Mouse (Mus musculus) layer of hippocampus, adult 18-20 months (tissue): Measurements from ENCODE around the gene Tysnd1. TPM values are rescaled to one million over a fixed set of nuclear protein-coding genes. Genes with fewer than 3 reads are reported as not detected.

ENCODE experiments used
- DNase-seq, 2 experiments: peaks; one replicate each; pipeline ENCODE4 v3.0.0; 2022; ENCODE audit warnings: low spot score in 2 of 2
- total RNA-seq, 2 experiments: library from RNA; stranded (reverse); gene quantifications; 2 replicates each; pipeline ENCODE4 v1.2.3; 2021

Tysnd1 gene
- total RNA-seq, 2 experiments from 2014 or later, result 22.2 to 25.9 TPM

DNA sequence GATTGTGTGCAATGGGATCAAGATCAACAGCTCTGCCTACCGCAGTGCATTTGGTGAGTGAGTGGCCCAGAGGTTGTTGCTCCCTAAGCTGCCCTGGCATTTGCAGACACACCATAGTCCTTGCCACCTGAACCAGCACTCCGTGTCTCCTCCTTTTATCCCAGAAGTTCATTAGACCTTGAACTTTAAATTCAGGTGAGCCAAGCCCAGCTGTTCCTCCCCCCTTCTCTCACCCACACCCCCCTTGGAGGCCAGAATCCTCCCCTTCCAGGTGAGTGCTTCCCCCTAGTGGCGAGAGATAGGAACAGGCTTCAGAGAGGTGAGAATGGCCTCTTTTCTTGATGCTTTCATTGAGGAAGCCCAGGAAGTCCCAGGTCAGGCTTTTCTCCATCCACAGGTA, 39.1 kb downstream of the Tysnd1 start:
- DNase-seq, result no peak

DNA sequence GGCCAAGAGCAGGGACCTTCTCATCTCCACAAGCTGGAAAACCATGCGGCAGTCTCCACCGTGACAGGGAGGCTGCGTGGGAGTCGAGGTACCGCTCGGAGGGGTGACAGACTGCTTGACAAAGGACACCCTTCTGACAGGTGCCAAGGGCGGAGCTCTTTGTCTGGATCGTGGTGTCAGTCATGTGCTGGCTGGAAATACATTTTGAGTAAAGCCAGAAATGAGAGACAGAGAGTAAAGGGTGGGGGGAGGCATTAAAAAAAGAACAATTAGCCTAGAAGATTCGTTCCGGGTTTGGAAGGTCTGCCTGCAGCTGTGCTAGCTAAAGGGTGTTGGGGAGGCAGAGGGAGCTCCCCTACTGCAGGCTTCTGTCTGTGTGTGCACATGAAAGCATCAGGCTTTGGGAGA, 41.4 kb downstream of the Tysnd1 start:
- peak in 1 of 2 experiments; percentile 32 for DNase-seq

DNA sequence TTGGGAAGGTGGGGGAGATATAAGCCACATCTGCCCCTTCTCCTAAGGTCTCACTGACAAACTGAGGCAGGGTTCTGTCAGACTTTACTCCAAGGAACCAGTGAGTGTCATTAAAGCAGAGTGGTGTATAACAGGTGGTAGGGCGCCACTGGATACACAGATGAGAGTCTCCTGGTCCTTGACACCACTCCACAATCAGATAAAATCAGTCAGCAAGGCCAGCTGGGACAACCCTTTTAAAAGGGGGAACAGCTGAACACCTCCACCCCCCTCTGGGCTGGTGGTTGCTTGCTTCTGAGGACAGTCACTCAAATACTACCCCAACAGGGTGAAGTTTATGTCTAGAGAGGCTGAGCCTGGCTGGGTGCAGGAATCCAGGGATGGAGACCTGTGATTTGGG, 42.2 kb downstream of the Tysnd1 start:
- DNase-seq, result no peak

DNA sequence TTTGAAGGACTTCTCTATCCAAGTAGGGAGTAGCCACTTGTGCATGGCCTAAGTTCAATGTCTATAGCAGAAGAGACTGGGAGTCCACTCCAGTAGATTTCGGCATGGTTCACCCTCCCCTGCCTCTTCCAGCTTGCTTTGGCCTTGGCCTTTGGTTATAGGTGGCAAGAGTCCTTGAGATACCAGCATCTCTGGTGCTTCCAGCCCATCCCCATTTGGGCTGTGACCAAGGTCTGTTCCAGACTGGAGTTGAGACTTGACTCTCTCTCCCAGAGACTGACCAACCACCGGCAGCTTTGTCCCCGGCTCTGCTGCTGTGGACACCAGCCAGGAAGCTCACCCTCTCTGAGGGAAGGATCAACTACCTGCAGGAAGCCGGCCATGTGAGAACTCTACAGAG, 42.8 kb downstream of the Tysnd1 start:
- no peak for DNase-seq

DNA sequence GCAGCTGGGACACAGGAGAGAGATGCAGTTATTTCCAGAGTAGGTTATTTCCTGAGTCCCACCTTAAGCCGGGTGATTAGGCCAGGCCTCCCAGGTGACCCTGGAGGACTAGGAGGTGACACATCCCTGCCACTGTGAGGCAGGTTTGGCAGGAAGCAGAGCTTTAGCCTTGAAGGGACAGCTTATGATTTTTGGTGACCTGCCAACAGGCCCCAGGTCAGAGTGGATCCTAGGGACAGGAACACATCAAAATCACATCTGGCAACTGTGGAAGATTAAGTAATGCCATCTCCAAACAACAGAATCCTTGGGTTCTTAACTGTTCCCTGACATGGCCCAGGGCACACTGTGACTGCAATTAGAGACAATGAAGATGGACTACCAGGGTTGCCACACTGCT, 46.0 kb downstream of the Tysnd1 start:
- no peak for DNase-seq

DNA sequence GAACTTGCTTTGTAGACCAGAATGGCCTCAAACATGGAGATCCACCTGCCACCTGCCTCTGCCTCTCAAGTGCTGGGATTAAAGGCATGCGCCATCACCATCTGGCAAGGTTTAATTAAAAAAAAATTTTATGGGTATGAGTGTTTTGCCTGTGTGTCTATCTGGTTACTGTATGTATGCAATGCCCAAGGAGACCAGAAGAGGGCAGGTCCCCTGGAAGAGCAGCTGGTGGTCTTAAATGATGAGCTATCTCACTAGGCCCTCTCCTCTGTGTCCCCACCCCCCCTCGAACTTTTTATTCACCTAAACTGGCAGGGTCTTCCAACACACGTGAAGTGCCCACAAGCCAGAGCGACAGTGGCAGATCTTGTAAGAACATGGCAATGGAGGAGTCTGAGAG, 46.6 kb downstream of the Tysnd1 start:
- no peak for DNase-seq

DNA sequence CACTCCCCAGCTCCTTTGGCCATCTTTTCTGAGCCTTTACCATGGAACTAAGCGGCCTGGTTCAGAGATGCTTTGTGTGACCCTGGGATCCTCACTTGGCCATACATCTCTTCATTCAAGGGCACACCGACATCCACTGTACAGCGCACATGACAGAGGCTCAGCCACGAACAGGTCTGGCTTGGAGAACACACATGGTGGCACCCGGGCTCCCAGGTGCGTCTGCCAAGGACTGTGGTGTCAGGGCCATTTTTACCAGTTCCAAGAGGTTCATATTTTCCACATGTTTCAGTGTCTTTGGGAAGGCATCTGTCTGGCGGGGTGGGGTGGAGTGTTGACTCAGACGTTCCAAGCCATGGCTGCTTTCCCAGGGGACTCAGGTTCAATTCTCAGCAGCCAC, 47.0 kb downstream of the Tysnd1 start:
- no peak for DNase-seq

DNA sequence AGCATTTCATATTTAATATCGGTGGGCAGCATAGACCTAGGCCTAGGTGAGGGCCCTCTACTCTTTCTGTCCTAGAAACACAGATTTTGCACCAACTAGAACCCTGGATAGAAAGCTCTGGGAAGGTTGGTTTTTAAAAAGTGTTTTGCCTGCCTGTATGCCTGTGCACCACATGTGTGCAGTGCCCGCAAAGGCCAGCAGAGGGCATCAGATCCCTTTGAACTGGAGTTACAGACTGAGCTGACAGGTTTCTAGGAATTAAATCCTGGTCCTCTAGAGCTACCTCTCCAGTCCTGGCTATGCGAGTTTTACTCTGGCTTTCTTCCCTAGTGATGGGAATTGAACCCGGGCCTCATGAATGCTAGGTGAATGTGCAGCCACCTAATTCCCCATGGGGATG, 49.8 kb downstream of the Tysnd1 start:
- DNase-seq, result no peak

DNA sequence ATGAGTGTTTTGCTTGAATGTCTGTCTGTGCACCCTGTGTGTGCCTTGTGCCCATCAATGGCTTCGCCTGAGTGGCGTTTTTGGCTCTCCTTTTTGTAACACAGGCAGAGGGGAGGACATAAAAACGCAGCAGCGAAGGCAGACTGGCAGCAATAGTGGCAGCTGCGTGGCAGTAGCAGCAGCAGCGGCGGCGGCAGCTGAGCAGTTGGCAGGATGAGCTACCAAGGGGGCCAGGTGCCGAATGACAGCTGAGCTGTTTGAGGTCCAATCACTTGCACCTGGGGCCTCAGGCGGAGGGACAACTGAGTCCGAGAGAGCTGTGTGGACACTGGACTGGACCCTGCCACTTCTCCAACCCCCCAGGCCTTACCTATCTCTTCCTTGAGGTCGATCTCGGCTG, 52.0 kb downstream of the Tysnd1 start:
- DNase-seq, result no peak

DNA sequence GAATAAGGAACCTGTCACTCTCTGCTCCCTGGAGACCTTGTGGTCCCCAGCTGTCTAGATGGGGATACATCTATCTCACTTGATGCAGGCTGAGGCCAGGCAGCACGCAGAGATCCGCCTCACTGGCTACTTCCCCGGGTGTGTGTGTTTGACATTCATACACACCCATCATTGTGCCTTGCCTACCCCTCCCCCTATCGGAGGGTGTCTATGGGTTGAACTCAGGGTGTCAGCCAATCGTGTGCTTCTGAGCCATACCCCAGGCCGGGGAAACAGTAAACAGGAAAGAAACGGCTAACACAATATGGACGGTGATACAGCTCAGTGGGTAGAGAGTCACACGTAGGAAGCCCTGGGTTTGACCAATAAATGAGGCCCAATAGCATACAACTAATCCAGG, 54.7 kb downstream of the Tysnd1 start:
- no peak for DNase-seq

DNA sequence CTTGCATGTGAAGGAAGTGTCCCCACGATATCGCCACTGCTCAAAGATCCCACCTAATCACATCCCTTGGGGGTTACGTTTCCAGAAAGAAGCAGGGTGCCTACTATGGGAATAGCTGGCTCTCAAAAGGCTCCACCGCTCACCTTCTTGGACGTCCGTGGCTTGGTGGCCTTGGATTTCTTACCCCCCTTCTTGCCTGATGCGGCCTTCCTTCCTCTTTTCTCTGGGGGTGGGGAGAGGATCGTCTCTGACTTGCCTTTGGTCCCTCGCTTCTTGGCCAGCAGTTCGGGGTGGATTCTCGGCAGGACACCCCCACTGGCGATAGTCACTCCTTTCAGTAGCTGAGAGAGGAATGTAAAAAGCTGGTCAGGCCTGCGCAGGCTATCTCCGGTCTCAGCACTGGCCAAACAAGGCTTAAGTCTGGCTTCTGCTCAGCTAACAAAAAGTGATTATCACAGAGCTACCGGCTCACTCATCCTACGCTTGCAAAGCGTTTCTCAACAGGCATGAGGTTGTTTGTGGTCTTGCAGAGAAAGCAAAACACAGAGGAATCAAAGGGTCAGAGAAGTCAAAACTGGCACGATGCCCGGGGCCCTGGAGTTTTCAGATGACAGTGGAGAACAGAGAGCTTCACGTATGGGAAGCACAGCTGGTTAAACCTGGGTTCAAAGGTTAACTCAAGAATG, 56.4 kb downstream of the Tysnd1 start:
- DNase-seq, result no peak

Other genes starting within 250 kb of the Tysnd1 start
- 10 to 100 TPM; 55.7 to 56.2 TPM for gene Eif4ebp2, start 242.9 kb upstream of the Tysnd1 start, total RNA-seq
- gene Lrrc20, start 219.7 kb upstream of the Tysnd1 start, total RNA-seq, result 10 to 100 TPM; 23.2 to 25.2 TPM
- gene Npffr1, start 100.0 kb upstream of the Tysnd1 start, total RNA-seq, result 1 to 10 TPM; 4.5 to 5.8 TPM
- gene Ppa1, start 47.0 kb upstream of the Tysnd1 start, total RNA-seq, result 100 to 1,000 TPM; 101 to 109 TPM
- gene Sar1a, start 15.2 kb upstream of the Tysnd1 start, total RNA-seq, result 100 to 1,000 TPM; 119 to 122 TPM
- gene Aifm2, start 19.7 kb downstream of the Tysnd1 start, total RNA-seq, result 1 to 10 TPM; 8.4 to 9.8 TPM
- 10 to 100 TPM; 12.8 to 14.6 TPM for gene H2afy2, start 88.6 kb downstream of the Tysnd1 start, total RNA-seq